Mouse (Mus musculus): ENCODE data around the gene Acvr1b. TPM values are rescaled to one million over a fixed set of nuclear protein-coding genes. Genes with fewer than 3 reads are reported as not detected.

Gene Acvr1b
- total RNA-seq, 2 experiments from 2014 or later, result 20.8 to 21.4 TPM

DNA sequence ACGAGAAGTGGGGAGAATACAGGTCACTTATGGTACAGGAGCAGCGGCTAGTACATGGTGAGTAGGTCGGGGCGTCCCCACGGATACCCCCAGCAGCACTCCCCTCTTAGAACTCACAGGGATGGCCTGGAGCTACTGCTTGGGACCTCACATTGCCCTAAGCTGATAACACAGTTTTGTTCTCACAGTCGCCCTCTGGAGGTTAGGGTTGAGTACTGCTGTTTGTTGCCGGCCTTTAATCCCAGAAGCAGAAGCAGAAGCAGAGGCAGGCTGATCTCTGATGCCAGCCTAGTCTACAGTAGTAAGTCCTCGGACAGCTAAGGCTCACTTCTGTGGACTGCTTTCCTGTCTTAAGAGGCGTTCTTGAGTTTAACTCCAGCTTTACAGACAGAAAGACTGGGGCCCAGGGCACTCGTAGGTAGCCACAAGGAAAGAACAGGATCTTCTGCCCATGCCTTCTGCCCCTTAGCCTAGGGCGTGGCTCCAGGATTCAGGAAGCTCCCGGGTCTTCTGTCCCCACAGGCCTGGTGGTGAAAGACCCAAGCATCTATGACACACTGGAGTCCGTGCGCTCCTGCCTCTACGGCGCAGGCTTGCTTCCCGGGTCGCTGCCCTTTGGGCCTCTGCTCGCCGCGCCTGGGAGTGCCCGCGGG, 57.3 kb downstream of the Acvr1b start:
- peak; percentile 60 for DNase-seq

DNA sequence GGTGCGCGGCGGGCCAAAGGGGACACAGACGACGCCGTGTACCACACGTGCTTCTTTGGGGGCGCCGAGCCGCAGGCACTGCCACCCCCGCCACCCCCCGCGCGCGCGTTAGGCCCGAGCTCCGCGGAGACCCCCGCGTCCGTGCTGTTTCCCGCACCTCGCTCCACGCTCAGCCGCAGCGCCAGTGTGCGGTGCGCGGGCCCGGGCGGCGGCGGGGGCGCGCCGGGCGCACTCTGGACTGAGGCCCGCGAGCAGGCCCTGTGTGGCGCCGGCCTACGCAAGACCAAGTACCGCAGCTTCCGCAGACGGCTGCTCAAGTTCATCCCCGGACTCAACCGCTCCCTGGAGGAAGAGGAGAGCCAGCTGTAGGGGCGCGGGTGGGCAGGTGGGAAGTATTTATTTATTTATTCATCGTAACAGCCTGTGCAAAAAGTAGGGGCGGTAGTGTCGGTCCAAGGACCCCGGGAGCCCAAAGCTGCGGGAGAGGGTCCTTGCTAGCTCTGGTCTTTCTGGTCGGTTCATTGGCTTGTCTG, 57.8 kb downstream of the Acvr1b start:
- no peak for DNase-seq

DNA sequence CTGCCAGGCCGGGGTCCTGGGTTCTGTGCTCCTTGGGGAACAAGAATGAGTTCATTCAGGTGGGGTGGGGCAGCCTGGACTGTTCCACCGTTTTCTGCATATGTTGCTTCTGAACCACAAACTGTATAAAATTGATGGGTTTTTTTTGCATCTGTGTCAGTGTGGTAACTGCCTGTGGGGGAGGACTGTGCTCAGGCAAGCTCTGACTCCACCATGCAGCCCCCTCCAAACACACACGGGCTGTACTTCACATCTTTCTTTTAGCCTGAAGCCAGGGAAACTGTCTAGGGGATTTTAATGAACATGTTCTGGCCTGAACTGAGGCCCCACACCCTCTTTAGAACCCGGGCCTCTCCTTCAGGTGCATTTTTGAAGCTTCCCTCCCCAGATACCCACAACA, 58.7 kb downstream of the Acvr1b start:
- DNase-seq, result no peak

DNA sequence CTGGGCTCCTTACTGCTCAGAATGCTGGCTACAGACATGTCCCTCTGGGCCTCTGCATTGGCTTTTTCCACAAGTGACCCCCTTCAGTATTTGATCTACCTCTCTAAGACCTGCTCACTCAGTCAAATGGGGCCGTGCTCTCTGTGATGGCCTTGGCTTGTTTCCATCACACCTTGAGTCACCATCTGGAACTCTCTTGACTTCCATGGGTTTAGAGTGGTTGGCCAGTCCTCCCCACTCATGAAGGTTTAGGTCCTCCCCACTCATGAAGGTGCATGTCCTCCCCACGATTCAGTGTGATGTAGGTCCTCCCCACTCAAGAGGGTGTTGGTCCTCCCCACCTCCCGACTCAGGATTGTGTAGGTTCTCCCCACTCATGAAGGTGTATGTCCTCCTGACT, 59.3 kb downstream of the Acvr1b start:
- no peak for DNase-seq

DNA sequence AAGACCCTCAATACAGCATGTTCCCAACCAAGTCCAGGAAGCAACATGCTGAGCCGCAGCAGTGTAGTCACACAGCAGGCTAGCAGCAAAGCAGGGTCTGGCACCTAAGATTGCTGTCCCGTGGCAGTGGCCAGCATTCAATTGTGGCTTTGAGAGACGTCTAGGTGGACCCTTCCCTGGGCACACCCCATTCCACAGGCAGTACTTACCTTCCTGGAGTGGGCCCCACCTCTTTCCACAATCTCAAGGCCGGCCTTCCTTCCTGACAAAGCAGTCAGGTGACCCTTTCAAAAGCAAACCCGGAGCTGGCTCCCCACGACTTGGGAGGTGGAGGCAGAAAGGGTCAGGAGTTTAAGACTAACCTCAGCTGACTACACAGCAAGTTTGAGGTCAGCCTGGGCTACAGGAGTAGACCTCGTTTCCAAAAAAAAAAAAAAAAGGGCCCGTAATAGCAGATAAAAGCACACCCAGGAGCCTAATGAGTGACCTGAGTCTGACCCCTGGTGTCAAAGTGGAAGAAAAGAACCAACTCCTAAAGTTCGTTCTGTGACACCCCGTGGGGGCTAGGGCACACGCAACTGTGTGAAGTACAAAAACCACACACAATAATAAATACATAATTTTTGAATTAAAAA, 59.9 kb downstream of the Acvr1b start:
- no peak for DNase-seq

DNA sequence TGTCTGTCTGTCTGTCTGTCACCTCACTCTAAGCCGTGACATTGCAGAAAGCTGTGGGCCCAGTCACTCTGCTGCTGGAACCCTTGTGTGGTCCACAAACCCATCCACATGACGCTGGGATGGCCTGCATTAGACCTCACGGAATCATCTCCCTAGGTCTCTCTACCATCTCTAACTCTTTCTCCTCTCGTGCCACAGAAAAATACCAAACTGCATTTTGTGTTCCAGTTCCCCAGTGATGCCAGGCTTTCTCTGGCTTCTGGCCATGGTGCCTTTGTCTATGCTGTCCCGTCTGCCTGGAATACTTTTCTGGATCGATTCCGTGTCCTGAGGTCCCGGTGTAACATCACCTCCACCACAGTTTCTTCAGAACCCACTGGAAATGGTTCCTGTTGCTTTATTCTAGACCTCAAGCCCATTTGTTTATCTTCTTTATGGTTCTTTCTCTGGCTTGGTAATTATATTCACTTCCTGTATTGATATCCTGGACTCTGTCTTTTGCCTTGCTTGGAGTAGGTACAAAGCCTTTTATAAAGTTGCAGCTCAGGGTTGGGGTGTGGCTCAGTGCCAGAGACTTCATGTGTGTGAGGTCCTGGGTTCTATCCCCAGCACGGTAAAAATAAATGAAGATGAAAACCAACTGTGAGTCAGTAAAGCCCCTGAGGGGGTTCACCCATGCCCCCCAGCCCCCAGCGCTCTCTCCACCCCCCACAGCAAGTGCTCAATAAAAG, 60.9 kb downstream of the Acvr1b start:
- DNase-seq, result peak; percentile 19

DNA sequence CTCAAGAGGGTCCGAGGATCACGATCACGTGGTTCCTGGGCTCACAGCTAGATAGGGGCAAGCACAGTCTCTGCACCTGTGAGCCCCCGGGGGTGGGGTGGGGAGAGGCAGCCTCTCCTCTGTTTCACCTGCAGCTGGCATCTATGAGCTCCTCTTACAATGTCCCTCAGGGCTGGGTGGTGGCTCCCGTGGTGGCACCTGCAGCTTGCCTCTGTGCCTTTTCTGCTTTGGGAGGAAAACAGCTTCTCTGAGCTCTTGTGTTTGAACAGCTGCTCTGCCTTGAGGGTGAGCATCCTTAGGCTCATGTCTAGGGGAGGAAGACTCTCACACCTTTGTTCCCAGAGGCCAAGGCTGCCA, 61.5 kb downstream of the Acvr1b start:
- DNase-seq, result no peak

DNA sequence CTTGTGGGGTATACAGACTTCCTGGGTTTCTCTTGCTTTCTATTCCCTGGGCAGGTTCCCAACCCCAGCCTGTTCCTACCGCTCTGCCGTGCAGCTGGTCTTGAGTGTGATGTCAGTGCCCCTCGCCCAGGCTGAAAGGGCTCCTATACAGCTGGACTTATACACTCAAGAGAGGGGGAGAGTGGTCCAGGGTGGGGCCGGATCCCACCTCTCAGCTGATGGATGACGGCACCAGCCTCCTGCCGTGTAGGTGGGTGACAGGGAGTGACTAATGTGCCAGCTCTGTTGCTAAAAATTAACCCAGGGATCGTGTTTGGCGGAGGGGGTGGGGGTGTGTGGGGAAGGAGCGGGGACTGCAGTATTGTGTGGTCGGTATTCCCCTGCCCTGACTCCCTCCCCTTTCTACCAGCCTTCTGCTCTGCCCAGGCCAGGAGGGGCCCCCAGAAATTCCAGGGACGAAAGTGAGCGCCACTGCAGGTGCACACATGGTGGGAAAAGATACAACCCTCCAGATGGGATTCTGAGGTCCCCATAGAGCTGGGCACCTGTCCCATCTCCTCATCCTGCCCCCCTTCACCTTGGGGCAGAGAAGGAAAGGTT, 62.0 kb downstream of the Acvr1b start:
- no peak for DNase-seq

DNA sequence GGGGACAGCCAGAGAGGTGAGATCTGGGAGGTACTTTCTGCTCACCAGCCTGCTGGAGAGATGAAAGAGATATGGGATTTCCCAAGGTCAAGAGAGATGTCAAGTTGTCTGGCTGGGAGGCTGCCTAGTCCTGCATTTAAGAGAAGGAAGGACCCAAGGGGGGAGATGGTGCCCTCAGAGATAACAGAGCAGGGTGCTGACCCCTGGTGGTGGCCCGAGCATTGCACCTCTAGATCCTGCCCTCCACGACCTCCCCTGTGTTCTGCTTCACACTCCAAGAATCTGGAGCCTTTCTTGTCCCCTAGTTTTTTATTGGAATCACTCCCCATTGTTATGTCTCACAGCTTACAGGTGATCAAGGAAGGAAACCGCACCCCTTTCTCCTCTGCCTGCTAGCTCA, 63.0 kb downstream of the Acvr1b start:
- peak; percentile 85 for DNase-seq

DNA sequence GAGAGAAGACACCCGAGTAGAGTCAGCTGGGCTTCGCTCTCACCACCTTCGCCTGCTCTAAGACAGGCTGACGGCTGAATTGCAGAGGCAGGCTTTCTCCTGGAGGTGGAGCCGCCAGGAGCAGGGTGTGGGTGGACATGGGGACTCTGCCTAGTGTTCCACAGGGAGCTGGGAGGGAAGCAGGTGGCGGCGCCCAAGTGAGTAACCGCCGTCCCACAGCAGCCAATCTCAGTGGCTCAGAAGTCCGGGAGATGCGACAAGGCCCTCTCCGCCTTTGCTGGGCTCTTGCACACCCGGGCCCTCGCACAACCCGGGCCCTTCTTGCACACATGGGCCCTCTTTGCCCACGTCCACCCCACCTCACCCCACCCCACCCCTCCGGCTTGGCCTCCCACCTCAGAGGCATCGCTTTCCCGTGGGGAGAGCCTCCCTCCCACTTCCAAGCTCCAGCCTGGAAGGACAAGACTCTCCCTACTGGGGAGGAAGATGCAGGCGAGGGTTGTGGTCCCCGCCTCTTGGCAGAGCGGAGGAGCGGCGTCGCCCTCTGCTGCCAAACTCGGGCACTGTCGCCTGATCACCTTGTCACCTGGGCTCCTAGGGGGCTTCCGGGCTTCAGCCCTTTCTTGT, 65.1 kb downstream of the Acvr1b start:
- DNase-seq, result peak; percentile 76

DNA sequence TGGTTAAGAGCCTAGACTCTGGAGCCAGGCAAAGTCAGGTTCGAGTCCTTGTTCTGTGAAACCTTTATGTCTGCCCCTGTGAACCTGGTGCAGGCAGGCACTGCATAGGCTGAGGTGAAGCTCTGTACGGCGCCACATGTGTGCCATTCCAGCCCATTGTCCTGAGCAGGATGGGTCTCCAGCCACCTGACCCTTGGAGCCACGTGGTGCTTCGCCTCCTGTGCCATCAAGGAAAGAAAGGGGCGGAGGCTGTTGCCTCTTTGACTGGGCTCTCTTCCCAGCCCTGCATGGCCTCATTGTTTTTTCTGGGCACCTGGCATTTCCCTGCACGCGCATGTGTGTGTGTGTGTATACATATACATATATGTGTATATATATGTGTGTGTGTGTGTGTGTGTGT, 66.0 kb downstream of the Acvr1b start:
- peak; percentile 27 for DNase-seq

DNA sequence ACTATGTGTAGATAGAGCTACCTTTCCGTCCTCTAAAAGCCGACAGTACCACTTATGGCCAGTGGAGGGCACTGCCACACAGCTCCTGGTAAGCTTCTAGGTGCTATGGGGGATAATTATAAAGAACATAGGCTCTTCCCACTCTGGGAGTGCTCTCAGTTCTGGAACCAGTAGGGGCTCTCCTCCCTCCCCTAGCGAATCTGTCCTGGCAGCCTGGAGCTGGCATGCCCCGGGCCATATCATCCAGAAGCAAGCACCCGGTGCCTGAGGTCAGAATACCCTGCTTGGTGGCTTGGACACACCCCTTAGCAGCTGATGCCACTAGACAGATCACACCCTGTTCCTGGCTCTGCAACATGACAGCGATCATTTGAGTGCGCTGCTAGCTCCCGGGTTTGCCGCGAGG, 66.9 kb downstream of the Acvr1b start:
- DNase-seq, result peak; percentile 94

DNA sequence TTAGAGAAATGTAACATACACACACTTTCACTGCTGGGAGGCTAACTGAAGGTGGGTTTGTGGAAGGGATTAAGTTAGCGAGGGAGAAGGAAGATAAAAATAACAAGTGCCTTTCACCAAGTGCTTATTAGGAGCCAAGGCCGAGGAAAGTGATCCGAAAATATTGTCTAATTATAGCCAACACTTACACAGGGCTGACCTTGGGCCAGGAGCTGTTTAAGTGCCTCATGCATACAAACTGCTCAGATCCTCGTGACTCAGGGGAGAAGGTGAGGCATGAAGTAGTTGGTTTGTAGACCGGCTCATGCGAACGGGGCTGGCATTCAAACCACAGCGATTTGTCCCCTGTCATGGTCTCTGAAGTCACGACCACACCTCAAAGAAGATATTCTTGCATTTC, 67.4 kb downstream of the Acvr1b start:
- peak; percentile 60 for DNase-seq

DNA sequence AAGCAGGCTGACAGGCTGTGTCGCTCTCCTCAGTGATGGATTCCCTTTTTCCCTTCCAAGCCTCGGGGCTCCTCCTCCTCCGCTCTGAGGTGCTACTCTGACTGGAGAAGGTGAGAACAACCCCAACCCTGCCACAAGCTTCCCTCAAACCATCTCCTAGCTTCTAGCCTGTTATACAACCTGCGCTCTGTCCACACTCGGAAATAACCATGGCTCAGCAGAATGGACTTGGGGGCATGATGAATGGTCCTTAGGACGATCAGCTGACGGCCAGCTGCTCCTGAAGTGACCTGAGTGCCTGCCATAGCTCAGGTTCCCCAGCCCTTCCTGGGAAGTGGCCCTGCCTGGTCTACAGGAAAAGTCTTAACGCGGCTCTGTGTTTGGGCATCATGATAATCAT, 68.0 kb downstream of the Acvr1b start:
- no peak for DNase-seq

DNA sequence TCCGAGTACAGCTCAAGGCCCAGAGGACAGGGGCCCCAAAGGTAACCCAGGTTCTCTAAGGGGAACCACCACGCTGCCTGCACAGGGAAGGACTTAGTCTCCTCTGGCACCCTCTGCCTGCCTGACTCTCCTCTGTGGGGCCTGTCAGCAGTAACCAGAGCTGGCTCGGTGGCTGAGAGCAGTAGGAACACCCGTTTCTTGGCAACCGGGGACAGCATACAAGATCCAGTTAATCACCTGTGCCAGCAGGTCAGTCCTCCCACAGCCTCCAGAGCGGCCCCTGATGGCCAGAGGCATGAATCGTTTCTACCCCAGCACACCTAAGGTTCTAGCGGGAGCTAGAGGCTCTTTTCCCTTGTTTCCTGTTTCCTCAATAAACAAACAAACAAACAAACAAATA, 68.8 kb downstream of the Acvr1b start:
- peak; percentile 84 for DNase-seq

DNA sequence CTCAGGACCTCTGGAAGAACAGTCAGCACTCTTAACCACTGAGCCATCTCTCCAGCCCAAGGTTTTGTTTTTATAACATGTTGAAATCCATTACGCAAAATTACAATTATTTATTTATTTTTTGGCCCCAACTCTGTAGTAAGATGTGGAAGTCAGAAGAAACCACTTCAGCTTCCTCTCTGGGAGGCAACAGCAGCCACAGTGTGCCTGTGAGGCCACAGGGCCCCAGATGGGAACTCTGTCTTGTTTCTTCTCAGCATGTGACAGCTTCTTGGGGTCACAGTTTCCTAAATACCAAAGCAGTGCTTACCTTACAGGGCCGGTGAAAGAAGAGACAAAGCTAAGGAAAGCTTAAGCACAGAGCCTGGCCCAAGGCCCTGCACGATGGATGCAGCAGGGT, 70.1 kb downstream of the Acvr1b start:
- DNase-seq, result no peak

DNA sequence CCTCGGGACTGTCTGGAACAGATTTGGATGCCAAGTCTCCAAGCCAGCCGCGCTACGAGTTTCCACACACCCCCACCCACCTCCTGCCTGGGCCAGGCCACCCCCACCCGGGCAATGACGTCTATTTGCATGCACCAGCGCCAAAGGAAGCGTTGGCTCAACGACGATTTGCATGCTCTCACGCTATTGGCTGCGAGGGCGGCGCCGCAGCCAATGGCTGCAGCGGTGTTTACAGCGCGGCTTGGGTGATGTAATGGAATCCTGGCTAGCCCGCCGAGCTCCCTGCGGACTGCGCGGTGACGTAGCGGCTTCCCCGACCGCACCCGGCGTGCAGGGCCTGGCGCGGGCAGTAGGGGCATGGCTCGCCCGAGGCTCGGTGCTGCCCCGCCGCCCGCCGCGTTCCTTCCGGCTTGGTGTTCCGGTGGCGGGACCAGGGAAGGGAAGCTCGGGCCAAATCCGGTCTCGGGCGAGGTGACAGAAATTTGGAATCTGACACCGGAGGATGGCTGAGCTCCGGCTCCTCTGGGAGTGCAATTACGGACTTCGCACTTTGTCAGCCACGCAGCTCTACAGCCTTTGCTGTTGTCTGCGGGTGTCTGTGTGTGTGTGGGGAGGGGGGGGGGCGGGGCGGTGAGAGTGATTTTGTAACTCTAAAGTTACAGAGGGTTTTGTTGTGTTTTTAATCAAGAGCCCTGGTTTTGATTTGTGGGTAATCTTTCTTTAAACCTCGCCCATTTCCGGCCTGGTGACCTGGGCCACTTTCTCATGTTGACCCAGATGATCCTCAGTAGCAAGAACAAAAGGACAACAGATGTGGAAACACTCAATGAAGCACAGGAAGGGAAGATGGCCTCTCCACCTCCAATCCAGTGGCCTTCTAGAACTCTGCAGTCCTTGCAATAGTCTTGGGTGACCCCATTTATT, 72.6 kb downstream of the Acvr1b start:
- DNase-seq, result peak; percentile 97

DNA sequence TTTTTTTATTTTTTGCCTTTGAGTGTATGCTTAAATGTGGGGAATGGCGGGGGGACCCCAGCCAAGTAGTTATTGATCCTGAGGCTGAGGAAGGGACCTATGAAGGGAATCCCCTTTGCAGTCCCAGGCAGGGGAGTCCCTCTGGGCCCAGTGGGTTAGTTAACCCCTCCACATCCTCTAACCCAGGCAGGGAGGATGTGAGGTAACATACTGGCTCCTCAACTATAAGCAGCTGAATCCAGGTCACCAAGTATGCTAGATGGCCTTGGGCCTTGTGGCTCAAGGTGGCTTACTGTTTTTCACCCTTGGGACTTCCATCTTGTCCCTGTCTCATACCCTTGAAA, 73.3 kb downstream of the Acvr1b start:
- no peak for DNase-seq

DNA sequence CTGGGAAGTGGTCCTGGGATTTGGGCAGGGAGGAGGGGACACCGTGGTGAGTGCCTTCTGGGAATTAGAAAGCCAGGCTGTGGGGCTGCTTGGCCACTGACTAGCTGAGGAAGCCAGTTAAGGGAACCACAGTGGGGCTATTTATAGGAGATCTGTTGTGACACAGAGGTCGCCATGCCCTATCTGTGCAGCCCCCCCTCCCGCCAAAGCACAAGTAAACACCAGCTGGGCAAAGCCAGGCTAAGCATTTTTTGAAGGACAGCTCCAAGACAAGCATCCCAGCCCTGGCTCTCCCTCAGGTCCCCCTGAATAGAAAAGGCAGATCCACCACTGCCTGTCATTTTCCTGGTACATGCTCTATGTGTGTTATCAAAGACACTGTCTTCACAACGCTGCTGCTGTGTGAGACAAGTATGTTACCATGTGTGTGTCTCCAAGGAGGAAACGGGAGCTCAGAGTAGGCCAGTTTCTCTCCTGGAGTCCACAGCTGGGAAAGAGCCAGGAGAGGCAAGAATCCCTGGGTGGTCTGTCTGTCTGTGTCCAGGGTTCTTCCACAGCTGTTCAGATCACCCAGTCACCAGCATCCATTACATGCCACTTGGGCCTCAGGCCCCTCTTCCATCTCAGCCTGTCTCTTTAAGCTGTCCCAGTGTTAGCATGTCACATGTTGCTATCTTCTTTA, 74.3 kb downstream of the Acvr1b start:
- peak; percentile 64 for DNase-seq

DNA sequence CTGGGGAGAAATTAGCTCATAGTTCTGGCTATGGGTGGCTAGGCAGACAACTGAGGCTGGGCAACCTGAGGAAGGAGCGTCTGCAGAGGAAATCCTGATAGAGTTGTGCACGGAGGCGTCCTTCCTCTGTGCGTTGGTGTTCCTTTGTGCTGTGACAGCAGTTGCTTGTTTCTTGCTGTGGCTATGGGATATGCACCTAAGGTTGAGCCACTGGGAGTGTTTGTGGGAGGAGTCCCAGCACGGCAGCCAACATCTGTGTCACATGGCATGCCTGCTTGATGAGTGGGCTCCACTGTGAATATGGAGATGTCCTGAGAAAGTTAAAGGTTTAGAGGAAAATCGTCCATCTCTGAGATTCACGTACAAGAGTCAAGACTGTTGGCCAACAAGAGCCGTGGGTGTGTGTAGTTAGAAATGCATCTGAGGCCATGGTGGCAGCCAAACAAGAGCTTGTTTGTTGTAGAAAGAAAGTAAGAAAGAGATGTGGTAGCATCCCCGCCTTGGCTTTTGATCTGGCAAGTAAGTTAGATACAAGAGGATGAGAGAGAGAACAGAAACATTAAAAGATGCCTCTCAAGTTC, 76.4 kb downstream of the Acvr1b start:
- no peak for DNase-seq

DNA sequence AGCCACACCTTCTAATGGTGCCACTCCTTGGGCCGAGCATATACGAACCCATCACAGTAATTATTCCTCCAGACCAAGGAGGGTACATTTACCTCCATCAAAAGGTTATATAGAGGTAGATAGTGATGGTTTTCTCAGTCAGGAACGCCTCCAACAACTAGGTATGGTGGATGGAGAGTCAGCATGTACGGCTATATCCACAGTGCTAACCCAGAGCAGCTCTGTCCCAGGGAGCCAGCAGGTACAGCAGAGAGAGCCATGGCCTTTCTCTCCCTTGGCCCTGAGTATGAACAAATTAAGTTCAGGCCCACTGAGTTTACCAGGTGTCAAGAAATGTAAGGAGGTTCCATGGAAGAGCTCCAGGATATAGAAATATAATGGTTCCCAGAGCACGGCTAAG, 78.1 kb downstream of the Acvr1b start:
- DNase-seq, result no peak
